Mouse (Mus musculus) neural tube, embryonic 14.5 days (tissue): ENCODE data around the gene Ahnak2. TPM values are rescaled to one million over a fixed set of nuclear protein-coding genes. Genes with fewer than 3 reads are reported as not detected.
A peak's percentile ranks its signal among the peaks of the same experiment; 100 is the strongest.

Experiments used
- ATAC-seq: fragments of 200-750 bp; cut with Nextera tagmentation; 2 replicates; pipeline ENCODE4 v1.8.0; 2017; ENCODE audit warnings: low read depth, mild to moderate bottlenecking, moderate TSS enrichment, moderate library complexity
- H3K27ac ChIP-seq: fragments of 300-500 bp; sonication (generic); 2 replicates; pipeline ENCODE4 v1.5.1; 2014; ENCODE audit warnings: low read depth, mild to moderate bottlenecking, control low read depth, low read length, moderate library complexity, mixed read lengths
- H3K27me3 ChIP-seq: fragments of 300-500 bp; sonication (generic); 2 replicates; pipeline ENCODE4 v1.6.1; 2014; ENCODE audit warnings: low read length; ENCODE audit not compliant: control insufficient read depth, insufficient read depth
- H3K36me3 ChIP-seq: fragments of 300-500 bp; sonication (generic); 2 replicates; pipeline ENCODE4 v1.6.1; 2014; ENCODE audit warnings: low read length, mixed read lengths; ENCODE audit not compliant: control insufficient read depth, insufficient read depth
- H3K4me1 ChIP-seq: fragments of 300-500 bp; sonication (generic); 2 replicates; pipeline ENCODE4 v1.6.1; 2014; ENCODE audit warnings: low read length; ENCODE audit not compliant: control insufficient read depth, insufficient read depth
- H3K4me2 ChIP-seq: fragments of 300-500 bp; sonication (generic); 2 replicates; pipeline ENCODE4 v1.6.1; 2014; ENCODE audit warnings: mild to moderate bottlenecking, low read depth, low read length, control low read depth
- H3K4me3 ChIP-seq: fragments of 300-500 bp; sonication (generic); 2 replicates; pipeline ENCODE4 v1.5.1; 2014; ENCODE audit warnings: low read depth, low read length, control low read depth, mixed read lengths
- H3K9ac ChIP-seq: fragments of 300-500 bp; sonication (generic); replicated peaks from 2 replicates; pipeline ENCODE4 v1.6.1; 2014; ENCODE audit warnings: low read depth, mild to moderate bottlenecking, control low read depth, low read length, mixed read lengths
- H3K9me3 ChIP-seq: fragments of 300-500 bp; sonication (generic); 2 replicates; pipeline ENCODE4 v1.6.1; 2016; ENCODE audit warnings: low read length; ENCODE audit not compliant: control insufficient read depth
- WGBS: fragments of 180-500 bp; shearing (Covaris S2); extraction: QIAGEN DNeasy Blood & Tissue Kit; methylation state at CpG from one replicate; pipeline ENCODE4 v1.1.7; 2014; 5-methylcytosine and 5-hydroxymethylcytosine counted together
- polyA plus RNA-seq: library from polyadenylated mRNA; unstranded; fragments of >200 nt; fragmentation: Nextera tagmentation; extraction: Ambion mirVana; gene quantifications from 2 replicates; pipeline ENCODE4 v1.2.1, GENCODE M21; 2014

Gene Ahnak2
- polyA plus RNA-seq, 1 experiment from 2014 or later: 3.1 TPM

- H3K4me1 ChIP-seq: no peaks in the 10 kb centered on the region
- no peaks in the 10 kb centered on the region for H3K9me3 ChIP-seq
- no peak overlapping the region for H3K4me2 ChIP-seq
- no peaks in the 10 kb centered on the region for H3K36me3 ChIP-seq
- 77% methylated on average over 25 of the region's 25 CpGs for WGBS
- no peaks in the 10 kb centered on the region for H3K27me3 ChIP-seq
- no peak for ATAC-seq
- no peak overlapping the region for H3K4me3 ChIP-seq
- no peak overlapping the region for H3K27ac ChIP-seq
- H3K9ac ChIP-seq: no peak overlapping the region
Measured at GRCm38 (mm10) chr12:112840209-112841086, 38.0 kb upstream of the Ahnak2 start.

- H3K4me1 ChIP-seq: peaks cover 12% of the 10 kb centered on the region
- WGBS: 70% methylated on average over 2 of the region's 2 CpGs
- H3K27ac ChIP-seq: no peak overlapping the region
Measured at GRCm38 (mm10) chr12:112835046-112835445, 32.6 kb upstream of the Ahnak2 start.

GRCm38 (mm10) chr12:112833527-112833926 is 31.1 kb upstream of the Ahnak2 start:
- H3K27me3 ChIP-seq: no peaks in the 10 kb centered on the region
- H3K9ac ChIP-seq: no peak overlapping the region
- H3K4me3 ChIP-seq: no peak overlapping the region
- WGBS: 90% methylated on average over 6 of the region's 6 CpGs
- H3K4me1 ChIP-seq: peaks cover 12% of the 10 kb centered on the region
- H3K36me3 ChIP-seq: no peaks in the 10 kb centered on the region
- H3K9me3 ChIP-seq: no peaks in the 10 kb centered on the region
- no peak overlapping the region for H3K27ac ChIP-seq
- no peak for ATAC-seq
- no peak overlapping the region for H3K4me2 ChIP-seq

More at GRCm38 (mm10) chr12:112835046-112835445, 32.6 kb upstream of the Ahnak2 start:
- Histone ChIP-seq H3K27me3 (no peaks in the 10 kb centered on the region), H3K4me3 (no peak overlapping the region), H3K4me2 (no peak overlapping the region), H3K9me3 (no peaks in the 10 kb centered on the region), H3K9ac (no peak overlapping the region), H3K36me3 (no peaks in the 10 kb centered on the region)
- no peak for ATAC-seq

- Histone ChIP-seq H3K36me3 (no peaks in the 10 kb centered on the region), H3K9ac (no peak overlapping the region), H3K27ac (no peak overlapping the region), H3K4me3 (no peak overlapping the region), H3K27me3 (no peaks in the 10 kb centered on the region), H3K9me3 (no peaks in the 10 kb centered on the region), H3K4me2 (no peak overlapping the region), H3K4me1 (peaks cover 22% of the 10 kb centered on the region)
- 91% methylated on average over 5 of the region's 5 CpGs for WGBS
- no peak for ATAC-seq
Measured at GRCm38 (mm10) chr12:112832411-112832810, 30.0 kb upstream of the Ahnak2 start.

- Histone ChIP-seq H3K9ac (peak overlapping the region; percentile 75), H3K36me3 (no peaks in the 10 kb centered on the region), H3K4me3 (peak overlapping the region; percentile 87), H3K4me1 (peaks cover 26% of the 10 kb centered on the region), H3K27ac (no peak overlapping the region), H3K27me3 (no peaks in the 10 kb centered on the region), H3K9me3 (no peaks in the 10 kb centered on the region), H3K4me2 (peak overlapping the region; percentile 60)
- ATAC-seq: no peak
- WGBS: 91% methylated on average over 3 of the region's 3 CpGs
Measured at GRCm38 (mm10) chr12:112830570-112830969, 28.1 kb upstream of the Ahnak2 start.

GRCm38 (mm10) chr12:112830141-112830540 is 27.7 kb upstream of the Ahnak2 start:
- H3K4me1 ChIP-seq: peaks cover 26% of the 10 kb centered on the region
- WGBS: 42% methylated on average over 2 of the region's 2 CpGs
- peak overlapping the region; percentile 87 for H3K4me3 ChIP-seq
- no peaks in the 10 kb centered on the region for H3K27me3 ChIP-seq
- H3K36me3 ChIP-seq: no peaks in the 10 kb centered on the region
- no peaks in the 10 kb centered on the region for H3K9me3 ChIP-seq
- H3K27ac ChIP-seq: peak overlapping the region; percentile 78
- 0 out of 2 replicates have a peak, but pooled peaks have one; percentile 1 for ATAC-seq
- H3K9ac ChIP-seq: peak overlapping the region; percentile 75
- peak overlapping the region; percentile 60 for H3K4me2 ChIP-seq

GRCm38 (mm10) chr12:112829244-112829864 is 26.9 kb upstream of the Ahnak2 start, which contains the start of gene Cdca4:
Cdca4 (minus strand) TSS chr12:112829423.
- under 1% methylated on average over 66 of the region's 72 CpGs for WGBS
- peak within 1 kb of the TSS; percentile 88 for H3K27ac ChIP-seq
- peak; percentile 97 for ATAC-seq
- peaks cover 26% of the 10 kb centered on the region for H3K4me1 ChIP-seq
- H3K27me3 ChIP-seq: no peaks in the 10 kb centered on the region
- peak within 1 kb of the TSS; percentile 87 for H3K4me3 ChIP-seq
- H3K36me3 ChIP-seq: 0 out of 2 replicates have a peak, but pooled peaks cover 3% of the 10 kb centered on the region
- no peaks in the 10 kb centered on the region for H3K9me3 ChIP-seq
- peak within 1 kb of the TSS; percentile 92 for H3K4me2 ChIP-seq
- H3K9ac ChIP-seq: peak within 1 kb of the TSS; percentile 90

- no peaks in the 10 kb centered on the region for H3K27me3 ChIP-seq
- peak overlapping the region; percentile 87 for H3K4me3 ChIP-seq
- WGBS: under 1% methylated on average over 49 of the region's 51 CpGs
- 0 out of 2 replicates have a peak, but pooled peaks cover 3% of the 10 kb centered on the region for H3K36me3 ChIP-seq
- peak; percentile 80 for ATAC-seq
- peaks cover 30% of the 10 kb centered on the region for H3K4me1 ChIP-seq
- peak overlapping the region; percentile 92 for H3K4me2 ChIP-seq
- H3K9ac ChIP-seq: peak overlapping the region; percentile 90
- H3K27ac ChIP-seq: peak overlapping the region; percentile 88
- no peaks in the 10 kb centered on the region for H3K9me3 ChIP-seq
Measured at GRCm38 (mm10) chr12:112828501-112829243, 26.2 kb upstream of the Ahnak2 start.
